Mouse (Mus musculus) stomach, embryonic 14.5 days (tissue): ENCODE data around the gene Slco1a1. TPM values are rescaled to one million over a fixed set of nuclear protein-coding genes. Genes with fewer than 3 reads are reported as not detected.

Experiments used
- polyA plus RNA-seq: library from polyadenylated mRNA; unstranded; fragments of >200 nt; fragmentation: Nextera tagmentation; extraction: Ambion mirVana; gene quantifications from 2 replicates; pipeline ENCODE4 v1.2.1, GENCODE M21; 2014

Slco1a1 gene
- polyA plus RNA-seq, 1 experiment from 2014 or later = not detected

Other genes with a start within 250 kb of the Slco1a1 start
- not detected in 2 replicates for gene Gm5724, start 173.2 kb downstream of the Slco1a1 start, polyA plus RNA-seq
- gene Slco1a4, start 90.8 kb downstream of the Slco1a1 start, polyA plus RNA-seq = not detected in 2 replicates
- not detected in 2 replicates for gene Gm6614, start 64.5 kb upstream of the Slco1a1 start, polyA plus RNA-seq